Mouse (Mus musculus) neural tube, embryonic 15.5 days (tissue): Measurements from ENCODE around the gene Prune1. TPM values are rescaled to one million over a fixed set of nuclear protein-coding genes. Genes with fewer than 3 reads are reported as not detected.

ENCODE experiments used
- ATAC-seq: fragments of 200-750 bp; cut with Nextera tagmentation; 2 replicates; pipeline ENCODE4 v1.8.0; 2017; ENCODE audit warnings: mild to moderate bottlenecking, moderate TSS enrichment, moderate library complexity; ENCODE audit not compliant: low FRiP score
- H3K27ac ChIP-seq: fragments of 300-500 bp; sonication (generic); replicated peaks from 2 replicates; pipeline ENCODE4 v1.5.1; 2015; ENCODE audit warnings: mild to moderate bottlenecking, inconsistent platforms
- H3K27me3 ChIP-seq: fragments of 300-500 bp; sonication (generic); replicated peaks from 2 replicates; pipeline ENCODE4 v1.6.1; 2015; ENCODE audit warnings: inconsistent platforms
- H3K36me3 ChIP-seq: fragments of 300-500 bp; sonication (generic); 2 replicates; pipeline ENCODE4 v1.6.1; 2015; ENCODE audit warnings: inconsistent platforms
- H3K4me1 ChIP-seq: fragments of 300-500 bp; sonication (generic); 2 replicates; pipeline ENCODE4 v1.6.1; 2015; ENCODE audit warnings: inconsistent platforms
- H3K4me2 ChIP-seq: fragments of 300-500 bp; sonication (generic); 2 replicates; pipeline ENCODE4 v1.6.1; 2015; ENCODE audit warnings: inconsistent platforms, mild to moderate bottlenecking, moderate library complexity
- H3K4me3 ChIP-seq: fragments of 300-500 bp; sonication (generic); replicated peaks from 2 replicates; pipeline ENCODE4 v1.5.1; 2015; ENCODE audit warnings: mild to moderate bottlenecking, inconsistent platforms
- H3K9ac ChIP-seq: fragments of 300-500 bp; sonication (generic); replicated peaks from 2 replicates; pipeline ENCODE4 v1.6.1; 2015; ENCODE audit warnings: mild to moderate bottlenecking, inconsistent platforms
- H3K9me3 ChIP-seq: fragments of 300-500 bp; sonication (generic); replicated peaks from 2 replicates; pipeline ENCODE4 v1.6.1; 2016; ENCODE audit warnings: inconsistent platforms
- WGBS: fragments of 180-500 bp; shearing (Covaris S2); methylation state at CpG from one replicate; pipeline ENCODE4 v1.1.7; 2015; ENCODE audit warnings: mixed read lengths; 5-methylcytosine and 5-hydroxymethylcytosine counted together
- polyA plus RNA-seq: library from polyadenylated mRNA; unstranded; fragments of >200 nt; fragmentation: Nextera tagmentation; extraction: Ambion mirVana; gene quantifications from 2 replicates; pipeline ENCODE4 v1.2.1, GENCODE M21; 2015

Gene Prune1
- polyA plus RNA-seq, 1 experiment from 2014 or later: 61.7 TPM

DNA sequence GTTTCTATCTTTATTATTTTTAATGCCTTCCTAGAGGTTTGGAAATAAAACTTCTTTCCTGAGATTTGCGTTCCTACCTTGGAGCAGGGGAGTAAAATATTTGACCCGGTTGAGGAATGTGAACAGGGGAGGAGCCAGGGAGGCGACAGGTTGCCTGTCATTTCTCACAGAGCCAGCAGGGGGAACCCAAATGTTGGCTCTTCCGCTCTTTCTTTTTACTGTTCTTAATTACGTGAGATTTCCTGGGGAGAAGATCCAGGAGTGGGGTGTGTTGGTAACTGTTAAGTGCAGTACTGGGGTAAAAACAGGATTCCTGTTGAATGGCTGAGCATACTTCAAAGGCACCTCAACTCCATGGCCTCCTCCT lies 14.2 kb upstream of the Prune1 start:
- no peak overlapping the region for H3K27ac ChIP-seq
- no peak overlapping the region for H3K4me2 ChIP-seq
- no peaks in the 10 kb centered on the region for H3K9me3 ChIP-seq
- H3K9ac ChIP-seq: no peak overlapping the region
- WGBS: 10% methylated on average over 5 of the region's 5 CpGs
- no peaks in the 10 kb centered on the region for H3K27me3 ChIP-seq
- peaks cover 40% of the 10 kb centered on the region for H3K36me3 ChIP-seq
- H3K4me1 ChIP-seq: no peaks in the 10 kb centered on the region
- ATAC-seq: no peak; the same call in 1 of the 2 replicates
- H3K4me3 ChIP-seq: no peak overlapping the region

- H3K9me3 ChIP-seq: no peaks in the 10 kb centered on the region
- no peaks in the 10 kb centered on the region for H3K4me1 ChIP-seq
- no peaks in the 10 kb centered on the region for H3K27me3 ChIP-seq
- no peak overlapping the region for H3K27ac ChIP-seq
- WGBS: 86% methylated on average over 11 of the region's 11 CpGs
- ATAC-seq: no peak
- H3K36me3 ChIP-seq: peaks cover 44% of the 10 kb centered on the region
- H3K4me2 ChIP-seq: no peak overlapping the region
- H3K9ac ChIP-seq: no peak overlapping the region
- H3K4me3 ChIP-seq: no peak overlapping the region
Measured at GRCm38 (mm10) chr3:95295321-95296102, 13.6 kb upstream of the Prune1 start.

DNA sequence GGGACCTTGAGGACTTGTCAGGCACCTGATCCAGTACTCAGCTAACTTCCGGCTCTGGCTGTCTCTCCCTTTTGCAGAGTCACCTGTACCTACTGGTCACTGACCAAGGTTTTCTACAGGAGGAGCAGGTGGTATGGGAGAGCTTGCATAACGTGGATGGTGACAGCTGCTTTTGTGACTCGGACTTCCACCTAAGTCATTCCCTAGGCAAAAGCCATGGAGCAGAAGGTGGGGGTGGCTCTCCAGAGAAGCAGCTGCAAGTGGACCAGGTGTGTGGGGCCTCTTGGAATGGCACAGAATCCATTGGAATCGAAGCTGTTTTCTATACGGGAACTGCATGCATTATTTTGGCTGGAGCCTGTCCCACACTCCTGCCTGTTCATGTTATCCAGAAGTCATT lies 12.8 kb upstream of the Prune1 start:
- H3K36me3 ChIP-seq: peaks cover 45% of the 10 kb centered on the region

GRCm38 (mm10) chr3:95294316-95294715 lies 12.4 kb upstream of the Prune1 start:
- Histone ChIP-seq H3K36me3 (peaks cover 45% of the 10 kb centered on the region), H3K4me1 (no peaks in the 10 kb centered on the region), H3K27ac (no peak overlapping the region), H3K9me3 (no peaks in the 10 kb centered on the region), H3K27me3 (no peaks in the 10 kb centered on the region), H3K9ac (no peak overlapping the region), H3K4me2 (no peak overlapping the region), H3K4me3 (no peak overlapping the region)
- ATAC-seq: no peak
- 87% methylated on average over 7 of the region's 7 CpGs for WGBS

More for the DNA sequence above, 12.8 kb upstream of the Prune1 start:
- Histone ChIP-seq H3K4me2 (no peak overlapping the region), H3K9ac (no peak overlapping the region), H3K27ac (no peak overlapping the region), H3K27me3 (no peaks in the 10 kb centered on the region), H3K9me3 (no peaks in the 10 kb centered on the region), H3K4me1 (no peaks in the 10 kb centered on the region), H3K4me3 (no peak overlapping the region)
- ATAC-seq: no peak
- WGBS: 85% methylated on average over 5 of the region's 5 CpGs

DNA sequence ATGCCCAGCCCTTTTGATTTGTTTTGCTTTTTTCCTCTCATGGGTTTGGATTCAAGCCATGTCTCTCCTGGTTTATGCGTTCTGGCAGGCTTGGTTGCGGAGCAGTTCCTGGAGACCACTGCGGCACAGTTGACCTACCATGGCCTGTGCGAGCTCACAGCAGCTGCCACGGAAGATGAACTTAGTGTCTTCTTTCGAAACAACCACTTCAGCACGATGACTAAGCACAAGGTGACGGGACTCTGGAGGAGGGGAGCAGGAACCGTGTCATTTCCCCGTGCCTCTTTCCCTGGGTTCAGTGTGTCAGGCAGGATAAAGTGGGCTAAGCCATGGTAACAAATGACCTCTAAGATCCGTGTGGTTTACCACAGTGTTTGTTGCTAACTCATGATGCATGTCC lies 11.7 kb upstream of the Prune1 start:
- no peak overlapping the region for H3K4me3 ChIP-seq
- 84% methylated on average over 11 of the region's 11 CpGs for WGBS
- no peak overlapping the region for H3K9ac ChIP-seq
- H3K27me3 ChIP-seq: no peaks in the 10 kb centered on the region
- H3K4me2 ChIP-seq: no peak overlapping the region
- ATAC-seq: no peak
- no peaks in the 10 kb centered on the region for H3K4me1 ChIP-seq
- H3K36me3 ChIP-seq: peaks cover 48% of the 10 kb centered on the region
- H3K9me3 ChIP-seq: no peaks in the 10 kb centered on the region
- no peak overlapping the region for H3K27ac ChIP-seq

- Histone ChIP-seq H3K4me1 (no peaks in the 10 kb centered on the region), H3K9ac (no peak overlapping the region), H3K27ac (no peak overlapping the region), H3K36me3 (peaks cover 54% of the 10 kb centered on the region), H3K9me3 (no peaks in the 10 kb centered on the region), H3K27me3 (no peaks in the 10 kb centered on the region), H3K4me3 (no peak overlapping the region), H3K4me2 (no peak overlapping the region)
- no peak for ATAC-seq
- 92% methylated on average over 2 of the region's 2 CpGs for WGBS
Measured at GRCm38 (mm10) chr3:95292899-95293298, 11.0 kb upstream of the Prune1 start.

- Histone ChIP-seq H3K27me3 (no peaks in the 10 kb centered on the region), H3K4me1 (no peaks in the 10 kb centered on the region), H3K9me3 (no peaks in the 10 kb centered on the region), H3K27ac (no peak overlapping the region), H3K36me3 (peaks cover 59% of the 10 kb centered on the region), H3K4me3 (no peak overlapping the region), H3K9ac (no peak overlapping the region), H3K4me2 (no peak overlapping the region)
- no peak for ATAC-seq
- 87% methylated on average over 4 of the region's 4 CpGs for WGBS
Measured at GRCm38 (mm10) chr3:95291041-95291440, 9.2 kb upstream of the Prune1 start.

- Histone ChIP-seq H3K4me2 (no peak overlapping the region), H3K4me3 (no peak overlapping the region), H3K4me1 (0 out of 2 replicates have a peak, but pooled peaks cover 1% of the 10 kb centered on the region), H3K27ac (no peak overlapping the region), H3K9ac (no peak overlapping the region), H3K27me3 (no peaks in the 10 kb centered on the region), H3K9me3 (no peaks in the 10 kb centered on the region), H3K36me3 (peaks cover 55% of the 10 kb centered on the region)
- 83% methylated on average over 6 of the region's 6 CpGs for WGBS
- ATAC-seq: no peak
Measured at GRCm38 (mm10) chr3:95290156-95290555, 8.3 kb upstream of the Prune1 start.

GRCm38 (mm10) chr3:95289419-95289818 lies 7.5 kb upstream of the Prune1 start:
- Histone ChIP-seq H3K36me3 (peaks cover 49% of the 10 kb centered on the region), H3K4me2 (no peak overlapping the region), H3K9ac (no peak overlapping the region), H3K9me3 (no peaks in the 10 kb centered on the region), H3K27me3 (no peaks in the 10 kb centered on the region), H3K27ac (no peak overlapping the region), H3K4me1 (peaks cover 9% of the 10 kb centered on the region), H3K4me3 (no peak overlapping the region)
- 94% methylated on average over 4 of the region's 4 CpGs for WGBS
- no peak for ATAC-seq

- H3K27ac ChIP-seq: no peak overlapping the region
- peaks cover 21% of the 10 kb centered on the region for H3K4me1 ChIP-seq
- WGBS: 95% methylated on average over 3 of the region's 3 CpGs
- ATAC-seq: no peak
- H3K27me3 ChIP-seq: no peaks in the 10 kb centered on the region
- no peak overlapping the region for H3K4me2 ChIP-seq
- H3K9me3 ChIP-seq: no peaks in the 10 kb centered on the region
- H3K4me3 ChIP-seq: no peak overlapping the region
- H3K36me3 ChIP-seq: peaks cover 30% of the 10 kb centered on the region
- no peak overlapping the region for H3K9ac ChIP-seq
Measured at GRCm38 (mm10) chr3:95287541-95287940, 5.7 kb upstream of the Prune1 start.

DNA sequence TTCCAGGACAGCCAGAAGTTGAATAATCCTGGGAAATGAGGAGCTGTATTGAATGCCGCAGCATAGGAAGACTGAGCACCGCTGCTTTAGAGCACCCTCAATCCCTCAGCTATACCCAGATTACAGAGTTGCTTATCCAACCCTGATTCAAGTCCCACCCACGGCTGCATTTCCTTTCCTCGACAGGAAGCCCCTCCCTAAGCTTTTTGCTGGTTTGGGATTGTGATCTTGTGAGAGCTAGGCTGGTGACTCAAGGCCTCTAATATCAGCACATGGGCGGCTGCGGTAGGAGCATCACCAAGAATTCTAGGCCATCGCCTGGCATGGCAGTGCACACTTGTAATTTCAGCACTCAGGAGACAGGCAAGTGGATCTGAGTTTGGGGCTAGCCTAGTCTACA lies 4.6 kb upstream of the Prune1 start:
- Histone ChIP-seq H3K9me3 (no peaks in the 10 kb centered on the region), H3K36me3 (peaks cover 22% of the 10 kb centered on the region), H3K4me2 (no peak overlapping the region), H3K27me3 (no peaks in the 10 kb centered on the region), H3K4me1 (peaks cover 24% of the 10 kb centered on the region), H3K9ac (no peak overlapping the region), H3K4me3 (no peak overlapping the region), H3K27ac (no peak overlapping the region)
- 89% methylated on average over 7 of the region's 7 CpGs for WGBS
- ATAC-seq: no peak

GRCm38 (mm10) chr3:95286011-95286410 lies 4.1 kb upstream of the Prune1 start:
- whole genome bisulfite sequencing: 72% methylated on average over 5 of the region's 5 CpGs
- no peak overlapping the region for H3K9ac ChIP-seq
- H3K27ac ChIP-seq: no peak overlapping the region
- no peak overlapping the region for H3K4me2 ChIP-seq
- no peak overlapping the region for H3K4me3 ChIP-seq
- no peaks in the 10 kb centered on the region for H3K27me3 ChIP-seq
- no peak for ATAC-seq
- peaks cover 24% of the 10 kb centered on the region for H3K4me1 ChIP-seq
- H3K36me3 ChIP-seq: peaks cover 19% of the 10 kb centered on the region
- H3K9me3 ChIP-seq: no peaks in the 10 kb centered on the region
